Mouse (Mus musculus) CH12F3 (cell line): Measurements from ENCODE around the gene Ncam1.

Source experiments
- in situ Hi-C: fragments of 300-500 bp; cut with MboI; formaldehyde crosslinking; loops from 2 replicates; pipeline ENCODE4 v1.14.3; 2020; ENCODE audit warnings: low sequenced_read_pairs

Ncam1 gene

DNA sequence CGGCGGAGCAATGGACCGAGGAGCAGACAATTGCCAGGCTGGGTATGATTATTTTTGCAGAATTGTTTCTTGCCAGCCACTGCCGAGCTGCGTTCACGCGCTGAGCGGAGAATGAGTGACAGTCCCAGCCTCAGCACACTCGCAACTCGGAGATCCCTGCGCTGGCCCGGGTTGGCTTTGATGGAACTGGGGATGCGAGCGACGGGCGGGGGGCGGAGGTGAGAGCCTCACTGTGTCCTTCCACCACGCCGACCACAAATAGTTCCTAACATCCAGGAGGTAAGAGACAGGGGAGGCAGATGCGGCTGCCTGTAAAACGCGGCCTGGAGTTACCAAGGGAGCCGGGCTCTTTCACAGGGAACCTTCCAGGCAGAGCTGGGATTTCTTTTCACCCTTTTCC lies at the start of gene Ncam1:
Gene Ncam1, minus strand, starts transcription at position 120 of the 400 bp plus-strand sequence.
- in situ Hi-C loops: no loop called here

DNA sequence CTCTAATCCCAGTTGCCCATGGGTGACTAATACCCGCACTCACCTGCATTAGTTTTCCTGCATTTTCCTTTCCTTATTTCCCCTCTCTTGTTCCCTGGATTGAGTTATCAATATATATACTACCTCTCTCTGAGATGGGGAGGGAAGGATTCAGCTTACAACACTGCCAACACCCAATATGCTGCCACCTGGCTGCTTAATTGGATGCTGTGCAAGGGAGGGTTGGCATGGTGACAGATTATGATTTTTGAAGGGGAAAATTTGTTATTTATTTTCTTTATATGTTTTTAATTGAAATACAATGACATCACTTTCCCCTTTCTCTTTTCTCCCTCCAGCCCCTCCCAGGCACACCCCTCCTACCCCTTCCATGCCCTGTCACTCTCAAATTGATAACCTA lies 35.3 kb upstream of the Ncam1 start:
- in situ Hi-C loops: no loop called here

DNA sequence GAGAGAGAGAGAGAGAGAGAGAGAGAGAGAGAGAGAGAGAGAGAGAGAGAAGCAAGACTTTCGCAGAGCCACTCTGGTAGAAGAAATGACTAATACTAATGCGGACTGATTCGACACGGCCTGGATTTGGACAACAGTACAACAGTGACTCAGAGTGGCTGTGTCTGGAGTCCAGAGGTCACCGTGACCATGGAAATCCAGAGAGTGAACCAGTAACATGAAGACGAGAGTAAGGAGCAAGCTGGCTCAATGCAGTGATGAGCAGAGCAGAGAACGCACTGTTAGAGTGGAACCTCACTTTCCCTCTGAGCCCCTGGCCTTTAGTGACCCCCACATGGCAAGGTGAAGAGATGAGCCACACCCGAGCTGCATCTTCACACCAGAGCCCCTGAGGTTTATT lies 28.9 kb upstream of the Ncam1 start:
- in situ Hi-C loops: no loop called here

DNA sequence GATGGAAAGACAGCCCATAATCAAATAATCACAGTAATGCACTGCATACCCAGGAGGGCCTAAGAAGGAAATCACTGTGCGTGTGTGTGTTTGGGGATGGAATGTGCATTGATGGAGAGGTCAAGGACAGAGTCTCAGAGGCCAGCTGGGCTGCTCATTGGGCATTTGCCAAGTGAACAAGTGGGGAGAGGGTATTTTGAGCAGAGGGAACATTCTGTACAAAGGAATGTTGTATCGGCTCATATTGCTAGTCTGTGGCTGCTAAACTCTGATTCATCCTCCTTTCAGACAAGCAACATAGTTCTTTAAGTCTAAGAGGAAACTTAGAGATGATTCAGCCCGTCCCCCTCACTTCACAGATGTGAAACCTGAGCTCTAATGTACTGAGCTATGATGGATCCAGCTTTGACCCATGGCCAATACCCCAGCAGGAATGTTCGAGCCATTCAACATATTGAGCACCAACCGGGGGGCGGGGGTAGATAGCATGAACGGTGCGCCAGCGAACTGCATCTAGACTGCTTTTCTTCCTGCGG lies 17.5 kb upstream of the Ncam1 start:
- in situ Hi-C loops: no loop called here

DNA sequence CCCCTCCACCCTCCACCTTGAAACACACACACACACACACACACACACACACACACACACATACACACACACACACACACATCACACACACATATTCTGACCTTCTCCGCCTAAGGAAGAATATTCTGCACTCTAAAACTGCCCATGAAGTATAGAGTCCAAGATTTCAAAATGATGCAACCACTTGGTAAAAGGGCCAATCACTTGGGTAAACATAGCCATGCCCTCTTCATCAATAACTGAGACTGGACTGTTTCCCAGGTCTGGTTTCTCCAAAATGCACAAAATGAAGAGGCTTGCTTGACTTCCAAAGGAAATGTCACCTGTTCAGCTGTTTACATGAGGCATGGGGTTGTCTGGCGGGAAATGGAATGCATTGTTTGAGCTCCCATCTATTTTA lies 15.7 kb upstream of the Ncam1 start:
- in situ Hi-C loops: no loop called here

- in situ Hi-C loops: no loop called here
Observed at GRCm38 (mm10) chr9:49803222-49803621, 4.5 kb upstream of the Ncam1 start.

DNA sequence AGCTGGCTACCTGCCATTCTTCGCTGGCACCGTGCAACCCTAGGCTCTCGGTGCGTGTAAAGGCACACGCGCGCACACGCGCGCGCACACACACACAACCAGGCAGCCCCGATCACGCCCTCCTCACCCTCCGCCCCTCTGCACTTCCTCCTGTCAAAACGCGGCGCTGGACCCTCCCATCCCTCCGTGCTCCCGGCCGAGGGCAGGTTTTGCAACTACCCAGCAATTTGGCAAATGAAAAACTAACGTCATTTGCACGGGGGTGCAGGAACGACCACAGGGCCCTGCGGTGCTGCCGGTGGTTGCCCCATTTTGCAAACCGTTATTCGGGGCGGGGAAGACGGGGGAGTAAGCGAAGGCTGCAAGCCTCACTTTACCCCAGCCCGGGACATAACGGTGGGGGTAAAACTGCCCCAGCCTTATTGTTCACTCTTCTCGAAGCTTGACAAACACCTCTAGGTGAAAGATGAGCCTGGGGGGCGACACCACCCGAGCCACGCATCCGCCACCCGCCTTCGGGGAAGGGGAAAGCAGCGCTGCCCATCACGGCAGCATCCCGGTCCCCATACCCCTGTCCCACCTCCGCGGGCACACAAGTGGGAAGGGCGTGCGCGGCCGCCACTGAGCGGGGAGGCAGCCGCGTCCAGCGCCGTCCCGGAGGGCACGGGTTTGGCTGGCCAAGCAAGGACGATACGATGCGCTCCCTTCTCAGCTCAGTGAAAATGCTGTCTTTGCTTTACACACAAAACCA lies 729 bp downstream of the Ncam1 start:
- in situ Hi-C loops: no loop called here

- in situ Hi-C loops: no loop called here
Observed at GRCm38 (mm10) chr9:49797508-49797820, 1.3 kb downstream of the Ncam1 start.

- in situ Hi-C loops: no loop called here
Observed at GRCm38 (mm10) chr9:49796618-49797507, 1.9 kb downstream of the Ncam1 start.

GRCm38 (mm10) chr9:49795881-49796280 lies 2.8 kb downstream of the Ncam1 start:
- in situ Hi-C loops: no loop called here

GRCm38 (mm10) chr9:49793987-49794550 lies 4.7 kb downstream of the Ncam1 start:
- in situ Hi-C loops: no loop called here

GRCm38 (mm10) chr9:49793241-49793640 lies 5.5 kb downstream of the Ncam1 start:
- in situ Hi-C loops: no loop called here

GRCm38 (mm10) chr9:49792646-49793045 lies 6.1 kb downstream of the Ncam1 start:
- in situ Hi-C loops: no loop called here

- in situ Hi-C loops: no loop called here
Observed at GRCm38 (mm10) chr9:49781016-49781772, 17.5 kb downstream of the Ncam1 start.

DNA sequence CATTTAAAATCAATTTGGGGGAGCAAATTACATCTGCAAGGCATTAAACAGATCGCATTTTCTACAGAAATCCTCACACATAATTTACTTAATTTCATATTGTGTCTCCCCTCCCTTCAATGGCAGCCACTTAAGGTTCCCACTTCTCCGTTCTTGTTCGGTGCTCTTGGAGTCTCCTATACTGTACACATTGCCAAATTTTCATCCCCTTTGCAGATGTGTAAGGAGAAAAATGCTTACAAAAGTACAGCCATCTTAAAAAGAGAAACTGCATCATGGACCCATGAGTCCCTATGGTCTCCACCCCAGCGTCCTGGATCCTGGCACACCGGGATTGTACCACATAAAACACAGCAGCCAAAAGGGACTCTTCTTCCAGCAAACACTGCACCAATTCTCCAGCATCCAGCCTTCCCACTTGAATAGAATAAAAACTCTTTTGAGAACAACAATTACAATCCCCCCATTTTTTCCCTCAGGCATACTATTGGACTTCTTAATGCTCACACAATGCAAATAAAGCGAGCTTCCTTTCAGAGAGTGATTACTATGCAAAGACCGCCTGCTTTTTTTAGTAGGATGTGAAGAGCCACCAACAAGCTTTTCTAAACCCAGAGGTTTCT lies 21.6 kb downstream of the Ncam1 start:
- in situ Hi-C loops: no loop called here

DNA sequence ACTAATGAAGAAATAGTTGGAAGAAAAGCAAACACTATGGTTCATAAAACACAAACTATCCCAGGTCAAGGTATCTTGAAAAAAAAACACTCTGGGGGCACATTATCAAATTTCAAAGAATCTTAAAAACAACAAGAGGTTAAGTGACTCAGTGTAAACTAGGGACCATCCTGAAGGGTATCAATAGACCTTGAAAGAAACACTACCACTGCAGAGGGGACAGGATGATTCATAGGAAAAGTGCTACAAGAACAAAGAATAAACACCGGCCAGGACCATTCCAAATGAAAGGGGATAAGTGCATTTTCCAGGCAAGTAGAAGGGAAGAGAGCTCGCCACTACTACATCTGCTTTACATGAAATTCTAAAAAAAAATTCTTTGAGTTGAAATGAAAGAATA lies 32.1 kb downstream of the Ncam1 start:
- in situ Hi-C loops: no loop called here

GRCm38 (mm10) chr9:49760571-49760970 lies 38.2 kb downstream of the Ncam1 start:
- in situ Hi-C loops: no loop called here

DNA sequence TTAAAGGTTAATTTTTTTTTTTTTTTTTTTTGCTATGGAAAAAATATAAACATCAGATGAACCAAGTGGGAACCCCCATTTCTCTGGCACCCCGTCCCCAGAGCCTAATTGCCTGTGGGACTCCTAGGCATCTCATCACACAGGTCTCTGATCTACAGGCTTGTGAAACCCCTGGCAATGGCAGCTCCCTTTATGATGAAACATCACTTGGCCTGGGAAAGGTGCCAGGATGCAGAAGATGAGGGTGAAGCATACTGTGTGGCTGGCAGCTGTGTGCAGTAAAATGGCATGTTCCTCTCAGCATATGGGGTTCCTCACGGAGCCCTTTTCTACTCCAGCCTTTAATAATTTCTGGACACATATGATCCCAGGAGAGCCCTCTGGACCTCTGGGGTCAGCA lies 40.3 kb downstream of the Ncam1 start:
- in situ Hi-C loops: no loop called here

DNA sequence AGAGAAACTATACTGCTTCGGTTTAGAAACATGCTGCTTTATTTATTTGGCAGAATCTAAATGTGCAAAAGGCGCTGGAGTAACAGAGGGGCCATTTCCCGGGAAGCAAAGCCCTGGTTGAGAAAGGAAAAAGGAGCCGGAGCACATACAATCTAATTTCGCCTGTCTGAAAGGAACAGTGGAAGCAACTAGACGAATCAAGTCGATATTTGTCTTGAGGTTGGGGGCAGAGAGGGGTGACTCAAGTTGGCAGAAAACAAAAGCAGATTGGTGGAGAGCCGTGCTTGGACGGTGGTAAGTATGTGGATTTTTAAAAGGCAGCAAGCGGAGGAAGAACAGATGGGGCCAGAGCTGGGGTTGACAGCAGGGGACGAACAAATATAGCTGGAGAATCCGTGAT lies 40.7 kb downstream of the Ncam1 start:
- in situ Hi-C loops: no loop called here

DNA sequence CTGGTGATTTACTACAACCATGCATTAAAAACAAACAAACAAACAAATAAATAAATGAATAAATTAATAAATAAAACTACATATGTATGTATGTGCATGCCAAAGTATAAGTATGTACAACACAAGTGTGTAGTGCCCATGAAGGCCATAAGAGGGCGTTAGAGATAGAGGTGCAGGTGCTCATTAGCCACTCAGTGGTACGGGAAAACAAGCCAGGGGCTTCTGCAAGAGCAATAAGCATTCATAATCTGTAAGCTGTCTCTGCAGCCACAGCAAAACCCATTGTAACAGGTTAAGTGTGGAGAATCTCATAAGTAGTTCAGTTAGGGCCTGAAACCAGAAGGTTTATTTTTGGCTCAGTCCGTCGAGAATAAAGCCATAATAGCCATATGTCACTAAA lies 41.1 kb downstream of the Ncam1 start:
- in situ Hi-C loops: no loop called here

DNA sequence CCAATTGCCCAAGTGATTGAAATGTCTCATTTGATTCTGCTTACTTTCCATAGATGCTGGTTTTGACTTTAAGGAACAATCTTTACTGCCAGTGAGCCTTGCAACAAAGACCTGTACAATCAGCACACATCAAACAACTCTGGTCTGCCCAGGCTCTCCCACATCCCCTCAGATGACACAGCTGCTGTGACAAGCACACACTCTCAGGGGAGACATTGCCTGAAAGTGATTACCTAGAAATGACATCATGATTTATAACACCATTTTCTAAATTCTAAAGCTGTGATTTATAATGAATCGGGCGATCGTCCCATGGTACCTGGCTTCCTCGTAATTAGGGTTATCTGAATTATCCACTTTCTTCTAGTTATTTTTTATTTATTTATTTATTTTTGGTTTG lies 42.0 kb downstream of the Ncam1 start:
- in situ Hi-C loops: no loop called here
